Mouse (Mus musculus) E14TG2a.4 (cell line): ENCODE results near the gene 1700019D03Rik.

ENCODE experiments used
- CTCF ChIP-seq: conservative IDR thresholded peaks from 2 replicates; pipeline ENCODE4 v1.5.1; 2014; ENCODE audit warnings: low read length
- POU5F1 ChIP-seq: IDR thresholded peaks from 2 replicates; pipeline ENCODE4 v1.6.1; 2014; ENCODE audit warnings: low read length, borderline replicate concordance

DNA sequence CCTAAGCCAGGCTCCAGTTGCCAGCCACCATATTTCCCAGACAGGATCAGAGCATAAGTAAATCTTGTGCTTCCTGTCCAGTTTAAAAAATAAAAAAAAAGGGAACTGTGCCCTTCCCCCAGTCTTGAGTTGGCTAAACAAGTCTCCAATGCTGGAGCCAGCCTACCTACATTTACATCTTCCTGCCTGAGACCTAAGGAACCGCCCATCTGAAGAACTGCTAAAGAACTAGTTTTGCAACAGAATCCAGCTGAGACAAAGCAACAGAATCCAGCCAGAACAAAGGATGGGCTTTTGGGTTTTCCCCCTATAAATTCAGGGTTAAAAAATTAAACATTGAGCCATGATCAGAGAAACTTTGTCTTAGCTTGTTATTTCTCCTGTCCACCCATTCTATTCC is 81.0 kb downstream of the 1700019D03Rik start:
- TF ChIP-seq CTCF: no peak
- TF ChIP-seq POU5F1: no peak
